Mouse (Mus musculus): ENCODE measurements around the gene Pomgnt1.

The Pomgnt1 gene

GRCm38 (mm10) chr4:116173072-116173471, 49.4 kb downstream of the Pomgnt1 start, which contains the start of the genes 1700042G07Rik and Gm49337:
TSS of gene 1700042G07Rik (plus strand) at chr4:116173372.
TSS of gene Gm49337 (plus strand) at chr4:116173384.
- DNase-seq (ENCODE audit: low spot score in 2 of 2), result no peak

GRCm38 (mm10) chr4:116173752-116174151, 50.1 kb downstream of the Pomgnt1 start:
- no peak for DNase-seq (ENCODE audit: low spot score in 2 of 2)

- DNase-seq (ENCODE audit: low spot score in 2 of 2), result no peak
Measured at GRCm38 (mm10) chr4:116174466-116175116, 51.0 kb downstream of the Pomgnt1 start.

- DNase-seq (ENCODE audit: low spot score in 2 of 2), result no peak
Measured at GRCm38 (mm10) chr4:116175136-116175535, 51.5 kb downstream of the Pomgnt1 start.

- no peak for DNase-seq (ENCODE audit: low spot score in 2 of 2)
Measured at GRCm38 (mm10) chr4:116175711-116176542, 52.3 kb downstream of the Pomgnt1 start.

GRCm38 (mm10) chr4:116176543-116176988, 52.9 kb downstream of the Pomgnt1 start:
- DNase-seq (ENCODE audit: low spot score in 2 of 2), result peak; percentile 51 to 58

- no peak for DNase-seq (ENCODE audit: low spot score in 2 of 2)
Measured at GRCm38 (mm10) chr4:116177140-116177539, 53.5 kb downstream of the Pomgnt1 start.

- DNase-seq (ENCODE audit: low spot score in 2 of 2), result no peak
Measured at GRCm38 (mm10) chr4:116182079-116182478, 58.4 kb downstream of the Pomgnt1 start.

- DNase-seq (ENCODE audit: low spot score in 2 of 2), result no peak
Measured at GRCm38 (mm10) chr4:116182745-116183144, 59.1 kb downstream of the Pomgnt1 start.

GRCm38 (mm10) chr4:116185083-116185482, 61.4 kb downstream of the Pomgnt1 start:
- DNase-seq (ENCODE audit: low spot score in 2 of 2), result no peak

GRCm38 (mm10) chr4:116192286-116192835, 68.7 kb downstream of the Pomgnt1 start:
- DNase-seq (ENCODE audit: low spot score in 2 of 2), result no peak

GRCm38 (mm10) chr4:116193583-116194383, 70.1 kb downstream of the Pomgnt1 start:
- DNase-seq (ENCODE audit: low spot score in 2 of 2), result no peak

GRCm38 (mm10) chr4:116198422-116198821, 74.8 kb downstream of the Pomgnt1 start:
- DNase-seq (ENCODE audit: low spot score in 2 of 2), result peak; percentile 13 to 18

- no peak for DNase-seq (ENCODE audit: low spot score in 2 of 2)
Measured at GRCm38 (mm10) chr4:116204422-116204821, 80.8 kb downstream of the Pomgnt1 start.

- DNase-seq (ENCODE audit: low spot score in 2 of 2), result no peak
Measured at GRCm38 (mm10) chr4:116206531-116206930, 82.9 kb downstream of the Pomgnt1 start.

- no peak for DNase-seq (ENCODE audit: low spot score in 2 of 2)
Measured at GRCm38 (mm10) chr4:116208891-116209290, 85.3 kb downstream of the Pomgnt1 start.
